Mouse (Mus musculus): ENCODE measurements around the gene Alox5ap. TPM values are rescaled to one million over a fixed set of nuclear protein-coding genes. Genes with fewer than 3 reads are reported as not detected.

The Alox5ap gene
- polyA plus RNA-seq, 1 experiment from 2014 or later = 19.8 TPM

DNA sequence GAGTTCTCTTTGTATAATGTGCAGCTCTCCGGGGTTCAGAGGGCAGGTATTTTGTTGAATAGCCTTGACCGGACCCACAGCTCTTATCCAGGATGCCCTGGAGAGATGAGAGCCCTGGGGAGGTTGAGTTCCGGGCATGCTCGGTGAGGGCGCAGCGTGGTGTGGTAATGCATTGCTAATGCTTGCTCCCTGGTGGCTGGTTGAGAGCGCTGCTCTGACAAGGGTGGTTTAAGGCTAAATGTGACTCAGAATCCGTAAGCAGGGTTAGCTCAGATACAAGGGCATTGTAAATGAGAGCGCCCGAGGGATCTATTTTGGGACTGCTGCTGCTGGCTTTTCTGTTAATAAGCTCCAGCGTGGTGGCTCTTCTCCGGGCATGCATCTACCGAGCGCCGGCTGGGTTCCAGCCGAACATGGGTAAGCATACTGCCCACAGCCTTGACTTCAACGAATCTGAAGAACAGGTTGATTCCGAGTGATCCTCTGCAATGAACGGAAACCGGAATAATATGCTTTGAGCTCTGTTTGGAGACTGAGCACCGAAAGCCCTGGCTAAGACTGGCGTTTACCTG lies 14.8 kb downstream of the Alox5ap start:
- no peaks in the 10 kb centered on the region for H3K4me1 ChIP-seq (replicated peaks; ENCODE audit: insufficient read depth, low read length)
- H3K9ac ChIP-seq (ENCODE audit: low read depth, low read length) = no peak overlapping the region
- no peaks in the 10 kb centered on the region for H3K27me3 ChIP-seq (ENCODE audit: insufficient read depth, low read length)
- WGBS = 41% methylated on average over 22 of the region's 22 CpGs
- H3K36me3 ChIP-seq (ENCODE audit: insufficient read depth, low read length) = no peaks in the 10 kb centered on the region
- TF ChIP-seq CTCF (IDR thresholded peaks at IDR 0.05; ENCODE audit: low read depth) = peak; percentile 56
- peak; percentile 46 for DNase-seq (ENCODE audit: low spot score)
- H3K4me2 ChIP-seq (ENCODE audit: low read length) = no peak overlapping the region; the same call in 1 of the 2 replicates
- no peak; the same call in 1 of the 2 replicates for ATAC-seq (replicated peaks; ENCODE audit: low FRiP score, low read depth)
- H3K4me3 ChIP-seq (replicated peaks; ENCODE audit: low read depth, low read length) = no peak overlapping the region
- H3K9me3 ChIP-seq (replicated peaks; ENCODE audit: low read length) = peaks cover 5% of the 10 kb centered on the region
- no peak overlapping the region for H3K27ac ChIP-seq

DNA sequence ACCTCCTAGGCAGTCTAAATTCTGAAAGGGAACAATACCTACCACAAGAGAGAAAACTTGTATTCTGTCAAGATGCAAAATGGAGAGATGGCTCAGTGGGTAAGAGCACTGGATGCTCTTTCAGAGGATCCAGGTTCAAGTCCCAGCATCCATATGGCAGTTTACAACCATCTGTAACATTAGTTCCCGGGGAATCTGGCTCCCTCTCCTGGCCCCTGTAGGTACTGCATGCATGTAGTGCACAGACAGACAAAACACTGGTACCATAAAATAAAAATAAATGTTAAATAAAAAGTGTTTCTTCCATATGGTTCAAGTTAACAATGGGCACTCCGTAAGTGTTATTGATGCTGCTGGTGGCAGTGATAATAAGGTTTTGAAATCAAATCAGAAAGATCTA lies 18.4 kb downstream of the Alox5ap start:
- Histone ChIP-seq H3K4me3 (replicated peaks; ENCODE audit: low read depth, low read length) (no peak overlapping the region), H3K27ac (no peak overlapping the region), H3K4me1 (replicated peaks; ENCODE audit: insufficient read depth, low read length) (0 out of 2 replicates have a peak, but pooled peaks cover 4% of the 10 kb centered on the region), H3K27me3 (ENCODE audit: insufficient read depth, low read length) (no peaks in the 10 kb centered on the region), H3K4me2 (ENCODE audit: low read length) (no peak overlapping the region), H3K36me3 (ENCODE audit: insufficient read depth, low read length) (no peaks in the 10 kb centered on the region), H3K9ac (ENCODE audit: low read depth, low read length) (no peak overlapping the region), H3K9me3 (replicated peaks; ENCODE audit: low read length) (peaks cover 5% of the 10 kb centered on the region)
- WGBS = 89% methylated on average over 2 of the region's 2 CpGs
- TF ChIP-seq CTCF (IDR thresholded peaks at IDR 0.05; ENCODE audit: low read depth) = peak; percentile 64
- DNase-seq (ENCODE audit: low spot score) (no peak), ATAC-seq (replicated peaks; ENCODE audit: low FRiP score, low read depth) (no peak)

DNA sequence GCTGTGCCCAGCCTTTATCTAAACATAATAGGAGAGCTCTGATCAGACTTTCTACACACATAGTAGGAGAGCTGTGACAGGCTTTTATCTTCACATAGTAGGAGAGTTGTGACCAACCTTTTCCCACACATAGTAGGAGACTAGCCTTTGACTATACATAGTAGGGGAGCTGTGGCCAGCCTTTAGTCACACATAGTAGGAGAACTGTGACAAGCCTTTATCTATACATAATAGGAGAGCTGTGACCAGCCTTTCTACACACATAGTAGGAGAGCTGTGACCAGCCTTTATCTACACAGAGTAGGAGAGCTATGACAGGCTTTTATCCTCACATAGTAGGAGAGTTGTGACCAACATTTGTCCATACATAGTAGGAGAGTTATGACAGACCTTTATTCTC lies 19.3 kb downstream of the Alox5ap start:
- Histone ChIP-seq H3K4me3 (replicated peaks; ENCODE audit: low read depth, low read length) (no peak overlapping the region), H3K27ac (no peak overlapping the region), H3K9me3 (replicated peaks; ENCODE audit: low read length) (peaks cover 5% of the 10 kb centered on the region), H3K27me3 (ENCODE audit: insufficient read depth, low read length) (no peaks in the 10 kb centered on the region), H3K9ac (ENCODE audit: low read depth, low read length) (no peak overlapping the region), H3K4me2 (ENCODE audit: low read length) (no peak overlapping the region), H3K4me1 (replicated peaks; ENCODE audit: insufficient read depth, low read length) (0 out of 2 replicates have a peak, but pooled peaks cover 4% of the 10 kb centered on the region), H3K36me3 (ENCODE audit: insufficient read depth, low read length) (no peaks in the 10 kb centered on the region)
- ATAC-seq (replicated peaks; ENCODE audit: low FRiP score, low read depth) (no peak; the same call in 1 of the 2 replicates), DNase-seq (ENCODE audit: low spot score) (no peak)
- no peak for TF ChIP-seq CTCF (IDR thresholded peaks at IDR 0.05; ENCODE audit: low read depth)

DNA sequence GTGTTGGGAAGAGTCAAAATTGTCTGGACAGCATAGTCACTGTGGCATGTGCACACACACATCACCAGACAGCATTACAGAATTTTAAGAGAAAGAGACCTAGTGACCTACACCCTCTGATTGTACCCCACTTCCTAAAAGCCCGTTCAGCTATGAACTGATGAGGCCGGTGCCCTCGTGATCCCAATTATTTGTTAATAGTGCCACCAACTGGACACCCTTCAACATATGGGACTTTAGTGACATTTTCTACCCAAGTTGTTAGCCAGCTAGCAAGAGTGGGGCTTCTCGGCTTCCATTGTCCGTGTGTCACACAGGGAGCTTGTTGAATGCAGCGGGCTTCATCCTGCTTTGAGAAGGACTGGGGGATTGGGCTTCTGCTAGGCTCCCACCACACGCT lies 21.5 kb downstream of the Alox5ap start:
- ATAC-seq (replicated peaks; ENCODE audit: low FRiP score, low read depth) (no peak), DNase-seq (ENCODE audit: low spot score) (peak; percentile 46)
- no peak overlapping the region for H3K4me2 ChIP-seq (ENCODE audit: low read length)
- H3K36me3 ChIP-seq (ENCODE audit: insufficient read depth, low read length) = no peaks in the 10 kb centered on the region
- 49% methylated on average over 7 of the region's 7 CpGs for WGBS
- H3K4me3 ChIP-seq (replicated peaks; ENCODE audit: low read depth, low read length) = no peak overlapping the region
- H3K4me1 ChIP-seq (replicated peaks; ENCODE audit: insufficient read depth, low read length) = 0 out of 2 replicates have a peak, but pooled peaks cover 4% of the 10 kb centered on the region
- no peaks in the 10 kb centered on the region for H3K27me3 ChIP-seq (ENCODE audit: insufficient read depth, low read length)
- peak; percentile 52 for TF ChIP-seq CTCF (IDR thresholded peaks at IDR 0.05; ENCODE audit: low read depth)
- H3K9ac ChIP-seq (ENCODE audit: low read depth, low read length) = no peak overlapping the region
- no peak overlapping the region for H3K27ac ChIP-seq
- H3K9me3 ChIP-seq (replicated peaks; ENCODE audit: low read length) = peaks cover 5% of the 10 kb centered on the region

DNA sequence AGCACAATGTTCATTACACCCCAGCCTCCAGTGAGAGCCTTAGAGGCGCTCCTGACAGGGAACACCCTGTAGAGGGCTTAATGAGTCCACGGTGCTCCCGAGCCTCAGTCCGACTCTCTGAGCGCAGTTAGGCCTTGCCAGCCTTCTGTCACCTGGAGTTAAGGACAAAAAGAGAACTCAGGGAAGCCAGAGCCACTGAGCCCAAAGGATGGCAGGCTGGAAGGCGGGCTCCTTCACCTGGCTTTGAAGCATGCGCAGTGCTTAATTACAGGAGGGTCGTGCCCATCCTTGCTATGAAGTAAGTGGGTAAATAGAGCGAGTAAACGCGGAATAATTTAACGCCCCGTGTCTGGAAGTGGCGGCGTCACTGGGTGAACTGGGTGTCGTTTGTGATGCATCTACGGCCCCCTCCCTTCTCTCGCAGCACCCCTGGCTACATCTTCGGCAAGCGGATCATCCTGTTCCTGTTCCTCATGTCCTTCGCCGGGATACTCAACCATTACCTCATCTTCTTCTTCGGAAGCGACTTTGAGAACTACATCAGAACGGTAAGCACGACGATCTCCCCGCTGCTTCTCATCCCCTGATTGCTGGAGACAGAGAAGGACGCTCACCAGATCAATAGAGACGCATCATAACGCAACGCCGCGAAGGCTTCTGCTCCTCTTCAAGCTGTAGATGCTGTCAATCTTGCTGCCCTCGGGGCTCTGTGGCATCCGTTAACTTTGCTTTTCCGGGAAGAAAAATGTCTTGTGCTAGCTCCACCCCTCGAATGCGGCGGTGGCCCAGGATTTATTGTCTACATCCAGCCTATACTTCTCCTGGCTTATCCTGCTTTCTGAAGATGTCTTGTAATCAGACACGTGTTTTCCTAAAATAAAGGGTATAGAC lies 22.8 kb downstream of the Alox5ap start:
- Histone ChIP-seq H3K27ac (no peak overlapping the region), H3K9me3 (replicated peaks; ENCODE audit: low read length) (peaks cover 5% of the 10 kb centered on the region), H3K4me2 (ENCODE audit: low read length) (peak overlapping the region; percentile 61), H3K27me3 (ENCODE audit: insufficient read depth, low read length) (no peaks in the 10 kb centered on the region), H3K4me3 (replicated peaks; ENCODE audit: low read depth, low read length) (peak overlapping the region; percentile 28), H3K9ac (ENCODE audit: low read depth, low read length) (peak overlapping the region; percentile 49; the same call in 1 of the 2 replicates), H3K4me1 (replicated peaks; ENCODE audit: insufficient read depth, low read length) (0 out of 2 replicates have a peak, but pooled peaks cover 4% of the 10 kb centered on the region), H3K36me3 (ENCODE audit: insufficient read depth, low read length) (no peaks in the 10 kb centered on the region)
- ATAC-seq (replicated peaks; ENCODE audit: low FRiP score, low read depth) (no peak), DNase-seq (ENCODE audit: low spot score) (peak; percentile 52)
- WGBS = 22% methylated on average over 41 of the region's 41 CpGs
- peak; percentile 37; the same call in 1 of the 2 replicates for TF ChIP-seq CTCF (IDR thresholded peaks at IDR 0.05; ENCODE audit: low read depth)

DNA sequence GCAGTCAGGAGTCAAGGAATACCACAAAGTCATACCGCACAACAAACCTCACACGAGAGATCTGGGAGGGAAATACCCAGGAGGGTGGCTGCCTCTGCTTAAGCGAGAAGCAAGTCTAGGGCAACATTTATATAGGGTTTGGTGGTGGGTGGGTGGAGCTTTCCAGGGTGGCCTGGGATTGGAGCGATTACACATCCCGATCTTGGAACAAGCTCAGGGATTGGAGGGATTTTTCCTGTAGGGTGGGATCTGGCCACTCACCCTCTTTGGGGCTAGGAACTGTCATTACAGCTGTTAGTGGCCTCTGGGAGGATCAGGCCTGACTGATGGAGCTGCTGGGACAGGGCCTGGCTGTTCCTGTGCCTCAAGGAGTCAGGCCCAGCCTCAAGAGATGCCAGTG lies 26.7 kb downstream of the Alox5ap start:
- Histone ChIP-seq H3K9me3 (replicated peaks; ENCODE audit: low read length) (no peaks in the 10 kb centered on the region), H3K4me2 (ENCODE audit: low read length) (no peak overlapping the region), H3K4me1 (replicated peaks; ENCODE audit: insufficient read depth, low read length) (0 out of 2 replicates have a peak, but pooled peaks cover 4% of the 10 kb centered on the region), H3K27ac (no peak overlapping the region), H3K4me3 (replicated peaks; ENCODE audit: low read depth, low read length) (no peak overlapping the region), H3K36me3 (ENCODE audit: insufficient read depth, low read length) (no peaks in the 10 kb centered on the region), H3K9ac (ENCODE audit: low read depth, low read length) (no peak overlapping the region), H3K27me3 (ENCODE audit: insufficient read depth, low read length) (no peaks in the 10 kb centered on the region)
- DNase-seq (ENCODE audit: low spot score) (no peak), ATAC-seq (replicated peaks; ENCODE audit: low FRiP score, low read depth) (no peak)
- TF ChIP-seq CTCF (IDR thresholded peaks at IDR 0.05; ENCODE audit: low read depth) = no peak
- WGBS = 83% methylated on average over 5 of the region's 5 CpGs

Data from kidney, postnatal 0 days (tissue).